Mouse (Mus musculus): ENCODE data around the gene Rab10. TPM values are rescaled to one million over a fixed set of nuclear protein-coding genes. Genes with fewer than 3 reads are reported as not detected.
A peak's percentile ranks its signal among the peaks of the same experiment; 100 is the strongest.

The Rab10 gene
- total RNA-seq, 2 experiments from 2014 or later, result 239 to 279 TPM

GRCm38 (mm10) chr12:3238361-3239051 is 71.3 kb downstream of the Rab10 start:
- intact Hi-C loops (cut with DNase I), result loop anchor here (5.0 kb wide), 2 partner anchors 69 to 129 kb away; partner anchors contain the start of genes Kif3c and Rab10
- no peak for DNase-seq

GRCm38 (mm10) chr12:3237799-3238198 is 72.0 kb downstream of the Rab10 start:
- intact Hi-C loops (cut with DNase I), result loop anchor here (5.0 kb wide), 2 partner anchors 70 to 130 kb away; partner anchors contain the start of genes Kif3c and Rab10
- no peak for DNase-seq

GRCm38 (mm10) chr12:3236831-3237681 is 72.7 kb downstream of the Rab10 start:
- intact Hi-C loops (cut with DNase I), result loop anchor here (5.0 kb wide), 2 partner anchors 70 to 130 kb away; partner anchors contain the start of genes Kif3c and Rab10
- DNase-seq, result no peak

- DNase-seq, result no peak
- intact Hi-C loops (cut with DNase I), result loop anchor here (5.0 kb wide), 2 partner anchors 71 to 131 kb away; partner anchors contain the start of genes Kif3c and Rab10
Observed at GRCm38 (mm10) chr12:3236163-3236641, 73.6 kb downstream of the Rab10 start.

GRCm38 (mm10) chr12:3235646-3236161 is 74.1 kb downstream of the Rab10 start:
- intact Hi-C loops (cut with DNase I), result loop anchor here (5.0 kb wide), 2 partner anchors 72 to 132 kb away; partner anchors contain the start of genes Kif3c and Rab10
- DNase-seq, result peak; percentile 88 to 91

- peak; percentile 69 to 78 for DNase-seq
Observed at GRCm38 (mm10) chr12:3235124-3235631, 74.6 kb downstream of the Rab10 start.

GRCm38 (mm10) chr12:3234061-3234460 is 75.7 kb downstream of the Rab10 start:
- intact Hi-C loops (cut with DNase I), result no loop called here
- DNase-seq, result no peak

More at GRCm38 (mm10) chr12:3235124-3235631, 74.6 kb downstream of the Rab10 start:
- intact Hi-C loops (cut with DNase I), result loop anchor here (5.0 kb wide), 2 partner anchors 72 to 132 kb away; partner anchors contain the start of genes Kif3c and Rab10

GRCm38 (mm10) chr12:3223352-3223751 is 86.4 kb downstream of the Rab10 start:
- intact Hi-C loops (cut with DNase I), result no loop called here
- DNase-seq, result no peak

- intact Hi-C loops (cut with DNase I), result no loop called here
- no peak for DNase-seq
Observed at GRCm38 (mm10) chr12:3210181-3210580, 99.6 kb downstream of the Rab10 start.

- DNase-seq, result no peak
- intact Hi-C loops (cut with DNase I), result no loop called here
Observed at GRCm38 (mm10) chr12:3209163-3209562, 100.6 kb downstream of the Rab10 start.

Other genes starting within 250 kb of the Rab10 start
- gene Kif3c, start 55.2 kb upstream of the Rab10 start, total RNA-seq (2021), result 10 to 100 TPM; 14.3 to 22.9 TPM
- 10 to 100 TPM; 13.8 to 17.4 TPM for gene Asxl2, start 116.9 kb upstream of the Rab10 start, total RNA-seq (2021)